Mouse (Mus musculus) lung, postnatal 0 days (tissue): ENCODE results near the gene Neurl4.

Experiments
- CTCF ChIP-seq: IDR thresholded peaks from 2 replicates; pipeline ENCODE4 v1.5.1; 2016; ENCODE audit warnings: antibody characterized with exemption, mild to moderate bottlenecking
- EP300 ChIP-seq: IDR thresholded peaks from 2 replicates; pipeline ENCODE4 v1.6.1; 2016; ENCODE audit warnings: antibody characterized with exemption, mild to moderate bottlenecking, control low read depth

DNA sequence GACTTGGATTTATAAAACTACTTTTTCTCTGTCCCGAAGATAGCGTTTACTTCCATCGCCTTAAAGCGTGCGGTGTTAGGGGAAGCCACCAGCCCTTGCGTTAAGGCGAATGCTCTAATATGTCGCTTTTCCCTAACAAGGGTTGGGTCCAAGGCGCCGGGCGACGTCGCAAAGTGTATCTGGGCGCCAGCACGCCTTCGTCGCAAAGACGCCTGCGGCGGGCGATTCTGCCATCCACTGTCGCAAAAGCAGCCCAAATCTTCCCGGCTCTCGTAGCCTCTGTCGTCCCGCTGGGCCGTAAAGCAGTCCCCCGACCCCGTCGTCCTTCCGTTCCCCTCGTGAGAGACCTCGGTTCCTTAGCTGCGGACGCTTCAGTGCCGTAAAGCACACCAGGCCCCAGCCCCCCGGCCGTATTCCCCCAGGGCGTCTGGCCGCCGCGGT, 554 bp downstream of the Neurl4 start:
- TF ChIP-seq CTCF (no peak), EP300 (peak; percentile 4; the same call in 1 of the 2 replicates)
